Mouse (Mus musculus) ES-E14 (cell line): ENCODE data around the gene Kat5. TPM values are rescaled to one million over a fixed set of nuclear protein-coding genes. Genes with fewer than 3 reads are reported as not detected.

Experiments used
- DNase-seq: peaks from one replicate; pipeline ENCODE4 v3.0.0-alpha.2; 2013; ENCODE audit warnings: low read depth, low spot score
- H3K27ac ChIP-seq: 2 replicates; pipeline ENCODE4 v1.5.1; 2012; ENCODE audit warnings: low read depth, mild to moderate bottlenecking, low read length, moderate library complexity, mixed read lengths; ENCODE audit not compliant: poor library complexity, insufficient read depth, severe bottlenecking
- H3K36me3 ChIP-seq: 2 replicates; pipeline ENCODE4 v1.6.1; 2012; ENCODE audit warnings: mild to moderate bottlenecking, low read length, moderate library complexity, mixed read lengths; ENCODE audit not compliant: control insufficient read depth, poor library complexity, insufficient read depth, severe bottlenecking
- H3K4me1 ChIP-seq, 2 experiments: fragments of 150-350 bp in 1 of 2; sonication (generic) in 1 of 2; 2 replicates each; pipeline ENCODE4 v1.6.1; 2012; ENCODE audit warnings: low read length in 2 of 2, mild to moderate bottlenecking in 1 of 2, mixed read lengths in 1 of 2; ENCODE audit not compliant: control insufficient read depth in 2 of 2, insufficient read depth in 2 of 2, poor library complexity in 1 of 2
- H3K4me3 ChIP-seq, 2 experiments: fragments of 150-350 bp in 1 of 2; sonication (generic) in 1 of 2; 2 replicates each; pipeline ENCODE4 v1.5.1; 2012; ENCODE audit warnings: low read length in 2 of 2, low read depth in 1 of 2, mild to moderate bottlenecking in 1 of 2, mixed read lengths in 1 of 2; ENCODE audit not compliant: insufficient read depth in 1 of 2, poor library complexity in 1 of 2, severe bottlenecking in 1 of 2
- H3K9ac ChIP-seq: 2 replicates; pipeline ENCODE4 v1.6.1; 2012; ENCODE audit warnings: low read depth, mild to moderate bottlenecking, low read length, mixed read lengths; ENCODE audit not compliant: poor library complexity, insufficient read depth, severe bottlenecking
- H3K9me3 ChIP-seq: fragments of 150-350 bp; sonication (generic); 2 replicates; pipeline ENCODE4 v1.6.1; 2012; ENCODE audit warnings: low read depth, mild to moderate bottlenecking, low read length; ENCODE audit not compliant: control insufficient read depth, insufficient read depth
- CHD2 ChIP-seq: IDR thresholded peaks from 2 replicates; pipeline ENCODE4 v1.6.1; 2014; ENCODE audit warnings: mild to moderate bottlenecking, low read depth, low read length, inconsistent platforms
- HCFC1 ChIP-seq: IDR thresholded peaks from 2 replicates; pipeline ENCODE4 v1.6.1; 2012; ENCODE audit warnings: low read length, inconsistent platforms, borderline replicate concordance; ENCODE audit not compliant: insufficient read depth
- MAFK ChIP-seq: IDR thresholded peaks from 2 replicates; pipeline ENCODE4 v1.6.1; 2014; ENCODE audit warnings: mild to moderate bottlenecking, low read depth, low read length, inconsistent platforms; ENCODE audit not compliant: insufficient read depth
- ZC3H11A ChIP-seq: IDR thresholded peaks from 2 replicates; pipeline ENCODE4 v1.6.1; 2012; ENCODE audit warnings: low read depth, mild to moderate bottlenecking, inconsistent platforms, low read length, borderline replicate concordance
- ZNF384 ChIP-seq: IDR thresholded peaks from 2 replicates; pipeline ENCODE4 v1.6.1; 2012; ENCODE audit warnings: low read depth, low read length, inconsistent platforms
- in situ Hi-C, 2 experiments: fragments of 600-800 bp; cut with MboI; formaldehyde crosslinking; loops; one replicate each; pipeline ENCODE4 v1.15.1; 2025; ENCODE audit warnings: low sequenced_read_pairs in 2 of 2, inconsistent platforms in 1 of 2; ENCODE audit not compliant: unreplicated experiment in 2 of 2
- total RNA-seq: library from RNA; depleted of rRNA; stranded (reverse); fragments of 300-350 nt; gene quantifications from 2 replicates; pipeline ENCODE4 v1.2.3, GENCODE M21; 2012

Kat5 gene
- total RNA-seq, 1 experiment = 52.2 TPM

GRCm38 (mm10) chr19:5559631-5560456 is 50.2 kb downstream of the Kat5 start:
- no peak overlapping the region for H3K27ac ChIP-seq
- no peaks in the 10 kb centered on the region for H3K36me3 ChIP-seq
- H3K4me3 ChIP-seq = peak overlapping the region; percentile 54 to 59; a peak in 3 of 4 replicates
- H3K9me3 ChIP-seq = no peaks in the 10 kb centered on the region
- peaks cover 0 to 12% of the 10 kb centered on the region in 2 experiments; a peak in 2 of 4 replicates for H3K4me1 ChIP-seq
- peak overlapping the region; percentile 5; the same call in 1 of the 2 replicates for H3K9ac ChIP-seq
- TF ChIP-seq CHD2 (no peak), ZC3H11A (no peak), MAFK (no peak), HCFC1 (no peak), ZNF384 (no peak)
- DNase-seq = no peak
- in situ Hi-C loops = no loop called here

- DNase-seq = no peak
- no peaks in the 10 kb centered on the region for H3K36me3 ChIP-seq
- TF ChIP-seq ZC3H11A (no peak), ZNF384 (no peak), CHD2 (no peak), MAFK (no peak), HCFC1 (no peak)
- H3K4me3 ChIP-seq = peak overlapping the region; percentile 54 to 59; a peak in 2 of 4 replicates
- H3K27ac ChIP-seq = no peak overlapping the region
- in situ Hi-C loops = no loop called here
- no peaks in the 10 kb centered on the region for H3K9me3 ChIP-seq
- peaks cover 0 to 14% of the 10 kb centered on the region in 2 experiments; a peak in 2 of 4 replicates for H3K4me1 ChIP-seq
- no peak overlapping the region for H3K9ac ChIP-seq
Measured at GRCm38 (mm10) chr19:5559229-5559628, 50.8 kb downstream of the Kat5 start.

- Histone ChIP-seq H3K9ac (no peak overlapping the region), H3K4me3 (no peak overlapping the region), H3K27ac (no peak overlapping the region), H3K4me1 (peaks cover 0 to 18% of the 10 kb centered on the region in 2 experiments; a peak in 2 of 4 replicates), H3K36me3 (no peaks in the 10 kb centered on the region), H3K9me3 (no peaks in the 10 kb centered on the region)
- no peak for DNase-seq
- in situ Hi-C loops = no loop called here
- no peak for TF ChIP-seq ZC3H11A
- no peak for TF ChIP-seq MAFK
- TF ChIP-seq HCFC1 = no peak
- no peak for TF ChIP-seq CHD2
- TF ChIP-seq ZNF384 = no peak
Measured at GRCm38 (mm10) chr19:5558770-5559169, 51.3 kb downstream of the Kat5 start.

GRCm38 (mm10) chr19:5558169-5558568 is 51.9 kb downstream of the Kat5 start:
- Histone ChIP-seq H3K9me3 (no peaks in the 10 kb centered on the region), H3K4me1 (peaks cover 4 to 24% of the 10 kb centered on the region in 2 experiments; a peak in 3 of 4 replicates), H3K9ac (no peak overlapping the region), H3K4me3 (no peak overlapping the region), H3K27ac (no peak overlapping the region), H3K36me3 (no peaks in the 10 kb centered on the region)
- in situ Hi-C loops = no loop called here
- no peak for DNase-seq
- TF ChIP-seq ZNF384 = no peak
- TF ChIP-seq MAFK = no peak
